Mouse (Mus musculus) spleen, postnatal 14 days (tissue): ENCODE data around the gene Prrc2a.

ENCODE experiments used
- DNase-seq, 2 experiments: peaks; one replicate each; pipeline ENCODE4 v3.0.0; 2021 to 2022; ENCODE audit warnings: low spot score in 2 of 2

Prrc2a gene

GRCm38 (mm10) chr17:35162730-35163129 lies 2.0 kb downstream of the Prrc2a start:
- DNase-seq = no peak

- no peak for DNase-seq
These were observed 2.6 kb downstream of the Prrc2a start for GRCm38 (mm10) chr17:35162121-35162520.

GRCm38 (mm10) chr17:35161421-35161820 lies 3.3 kb downstream of the Prrc2a start:
- DNase-seq = no peak

GRCm38 (mm10) chr17:35159638-35160037 lies 5.1 kb downstream of the Prrc2a start:
- DNase-seq = no peak

- no peak for DNase-seq
These were observed 5.7 kb downstream of the Prrc2a start for GRCm38 (mm10) chr17:35158850-35159593.

- DNase-seq = no peak
These were observed 7.0 kb downstream of the Prrc2a start for GRCm38 (mm10) chr17:35157661-35158175.

- no peak for DNase-seq
These were observed 7.4 kb downstream of the Prrc2a start for GRCm38 (mm10) chr17:35157254-35157653.

GRCm38 (mm10) chr17:35156461-35157200 lies 8.1 kb downstream of the Prrc2a start:
- no peak for DNase-seq

GRCm38 (mm10) chr17:35155451-35155850 lies 9.2 kb downstream of the Prrc2a start:
- DNase-seq = no peak

- no peak for DNase-seq
These were observed 10.1 kb downstream of the Prrc2a start for GRCm38 (mm10) chr17:35154616-35155015.

- DNase-seq = no peak
These were observed 10.8 kb downstream of the Prrc2a start for GRCm38 (mm10) chr17:35153931-35154330.

GRCm38 (mm10) chr17:35153077-35153476 lies 11.6 kb downstream of the Prrc2a start:
- no peak for DNase-seq

- DNase-seq = no peak
These were observed 12.6 kb downstream of the Prrc2a start for GRCm38 (mm10) chr17:35152121-35152520.

GRCm38 (mm10) chr17:35147922-35148639 lies 16.6 kb downstream of the Prrc2a start:
- no peak for DNase-seq

- no peak for DNase-seq
These were observed 17.3 kb downstream of the Prrc2a start for GRCm38 (mm10) chr17:35147348-35147747.

- DNase-seq = no peak
These were observed 18.6 kb downstream of the Prrc2a start for GRCm38 (mm10) chr17:35146139-35146538.

- no peak for DNase-seq
These were observed 22.7 kb downstream of the Prrc2a start for GRCm38 (mm10) chr17:35141971-35142370.

GRCm38 (mm10) chr17:35140490-35140996 lies 24.2 kb downstream of the Prrc2a start:
- no peak for DNase-seq

GRCm38 (mm10) chr17:35139269-35139668 lies 25.4 kb downstream of the Prrc2a start:
- no peak for DNase-seq

GRCm38 (mm10) chr17:35135591-35136320 lies 28.9 kb downstream of the Prrc2a start:
- no peak for DNase-seq
